Mouse (Mus musculus): ENCODE results near the gene Rdh1.

- TF ChIP-seq POLR2A (IDR thresholded peaks at IDR 0.05; ENCODE audit: insufficient read length, low read depth) (no peak), MAX (IDR thresholded peaks at IDR 0.05; ENCODE audit: low read depth) (no peak), E2F4 (IDR thresholded peaks at IDR 0.05; ENCODE audit: insufficient read depth) (no peak), POLR2AphosphoS2 (IDR thresholded peaks at IDR 0.05; ENCODE audit: insufficient read length, low read depth) (no peak), USF1 (IDR thresholded peaks at IDR 0.05; ENCODE audit: low read depth) (no peak), CEBPB (IDR thresholded peaks at IDR 0.05; ENCODE audit: insufficient read depth, poor library complexity, severe bottlenecking) (no peak), MYOG (IDR thresholded peaks at IDR 0.05; ENCODE audit: control insufficient read depth in 1 of 3, insufficient read depth in 1 of 3, insufficient read length in 2 of 3, low read depth in 2 of 3) (no peak), MYOD1 (IDR thresholded peaks at IDR 0.05; ENCODE audit: control insufficient read depth in 1 of 3, insufficient read length in 2 of 3, low read depth in 2 of 3) (no peak), TCF12 (IDR thresholded peaks at IDR 0.05; ENCODE audit: insufficient read depth, poor library complexity, severe bottlenecking) (no peak)
Measured at GRCm38 (mm10) chr10:127730285-127730932, 29.1 kb upstream of the Rdh1 start.

Data from myocyte (in vitro differentiated cells).